Mouse (Mus musculus) small intestine, adult 10 weeks (tissue): Measurements from ENCODE around the gene Bsph1. TPM values are rescaled to one million over a fixed set of nuclear protein-coding genes. Genes with fewer than 3 reads are reported as not detected.

Experiments
- polyA plus RNA-seq: library from polyadenylated mRNA; stranded (reverse); fragments of 350-450 nt; fragmentation: Illumina TruSeq; extraction: RNeasy Lipid Tissue Mini Kit (QIAGEN cat#74804); gene quantifications from one replicate; pipeline ENCODE4 v1.2.3, GENCODE M21; 2014; ENCODE audit warnings: low replicate concordance

Bsph1 gene
- not detected for polyA plus RNA-seq

GRCm38 (mm10) chr7:13450541-13450940 lies at the start of gene Bsph1:
Gene Bsph1, plus strand, starts transcription at chr7:13450841.

Other genes starting within 250 kb of the Bsph1 start
- gene Vmn1r89, start 237.8 kb upstream of the Bsph1 start, polyA plus RNA-seq: not detected
- 8.7 TPM for gene Lig1, start 173.6 kb upstream of the Bsph1 start, polyA plus RNA-seq
- gene Zswim9, start 172.1 kb upstream of the Bsph1 start, polyA plus RNA-seq: 3.0 TPM
- gene Pla2g4c, start 126.2 kb upstream of the Bsph1 start, polyA plus RNA-seq: 3.4 TPM
- not detected for gene Cabp5, start 52.7 kb upstream of the Bsph1 start, polyA plus RNA-seq
- gene Bsph2, start 120.2 kb downstream of the Bsph1 start, polyA plus RNA-seq: not detected
- gene Sult2a5, start 173.1 kb downstream of the Bsph1 start, polyA plus RNA-seq: not detected